ENCODE assay signal across 7 mouse cellular contexts in the genomic region with DNA sequence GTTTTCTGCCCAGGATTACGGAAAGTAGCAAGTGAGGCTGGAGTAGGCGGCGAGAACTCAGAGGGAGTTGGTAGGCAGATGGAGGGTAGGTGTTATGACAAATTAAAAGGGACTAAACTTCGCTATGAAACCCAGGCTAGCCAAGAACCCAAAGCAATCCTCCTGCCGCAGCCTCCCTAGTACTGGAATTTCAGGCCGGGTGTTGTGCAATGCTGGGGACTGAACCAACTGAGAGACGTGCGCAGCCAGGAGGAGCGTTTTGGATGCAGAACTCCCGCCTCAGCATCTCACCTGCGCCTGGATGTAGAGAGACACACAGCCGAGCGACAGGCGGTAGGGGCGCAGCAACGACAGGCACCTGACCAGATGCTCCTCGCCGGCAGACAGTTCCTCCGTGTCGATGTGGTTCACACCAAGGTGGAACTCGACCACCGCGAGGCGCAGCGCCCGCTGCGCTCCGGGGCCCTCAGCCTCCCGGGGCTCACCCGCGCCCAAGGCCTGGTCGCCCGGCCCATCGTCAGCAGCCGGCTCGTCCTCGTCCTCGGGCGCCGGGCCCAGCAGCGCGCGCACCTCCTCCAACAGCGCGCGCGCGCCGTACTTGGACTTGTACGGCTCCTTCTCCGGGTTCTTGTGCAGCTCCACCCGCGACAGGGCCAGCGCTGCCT. TPM values are rescaled to one million over a fixed set of nuclear protein-coding genes. Genes with fewer than 3 reads are reported as not detected.
A peak's percentile ranks its signal among the peaks of the same experiment; 100 is the strongest.
DNase-seq lines count a peak whose midpoint lies in the region; ATAC-seq and TF ChIP-seq lines count a peak whose summit lies in the region.

No protein-coding gene starts in this region.

- H3K9ac ChIP-seq in lung, embryonic 14.5 days, result peak overlapping the region; percentile 76
- H3K9ac ChIP-seq in forebrain, postnatal 0 days, result peak overlapping the region; percentile 73
- peak overlapping the region; percentile 85 for H3K9ac ChIP-seq in liver, embryonic 16.5 days (ENCODE audit: low read depth, low read length)

- H3K4me2 ChIP-seq in lung, embryonic 14.5 days, result peak overlapping the region; percentile 94
- peak overlapping the region; percentile 78 for H3K4me2 ChIP-seq in forebrain, postnatal 0 days (ENCODE audit: low read depth)
- H3K4me2 ChIP-seq in liver, embryonic 16.5 days (ENCODE audit: low read depth, low read length), result peak overlapping the region; percentile 92

- TF ChIP-seq CTCF in lung, embryonic 14.5 days (IDR thresholded peaks at IDR 0.05; ENCODE audit: low read depth), result peak; percentile 30; the same call in 1 of the 2 replicates
- peak; percentile 36 for TF ChIP-seq CTCF in forebrain, postnatal 0 days (IDR thresholded peaks at IDR 0.05; ENCODE audit: low read depth)

- 1% methylated on average over 54 of the region's 54 CpGs for WGBS in lung, embryonic 14.5 days
- WGBS in forebrain, postnatal 0 days, result under 1% methylated on average over 50 of the region's 54 CpGs
- 1% methylated on average over 54 of the region's 54 CpGs for WGBS in liver, embryonic 16.5 days (ENCODE audit: insufficient replicate concordance)

- no peaks in the 10 kb centered on the region for H3K9me3 ChIP-seq in lung, embryonic 14.5 days (ENCODE audit: low read depth, low read length)
- H3K9me3 ChIP-seq in forebrain, postnatal 0 days (ENCODE audit: low read length), result no peaks in the 10 kb centered on the region
- H3K9me3 ChIP-seq in liver, embryonic 16.5 days (replicated peaks; ENCODE audit: control insufficient read depth, low read length), result no peaks in the 10 kb centered on the region

- no peaks in the 10 kb centered on the region for H3K27me3 ChIP-seq in lung, embryonic 14.5 days (ENCODE audit: insufficient read depth, low read length)
- H3K27me3 ChIP-seq in forebrain, postnatal 0 days (ENCODE audit: insufficient read depth, low read length), result no peaks in the 10 kb centered on the region
- H3K27me3 ChIP-seq in liver, embryonic 16.5 days (ENCODE audit: control insufficient read depth, insufficient read depth, low read depth, low read length), result no peaks in the 10 kb centered on the region

- ATAC-seq in lung, embryonic 14.5 days (ENCODE audit: insufficient read depth), result peak; percentile 81
- peak; percentile 81 for ATAC-seq in forebrain, postnatal 0 days
- ATAC-seq in liver, embryonic 16.5 days (ENCODE audit: low read depth), result peak; percentile 78

- peaks cover 49% of the 10 kb centered on the region for H3K36me3 ChIP-seq in lung, embryonic 14.5 days (ENCODE audit: insufficient read depth)
- H3K36me3 ChIP-seq in forebrain, postnatal 0 days (ENCODE audit: insufficient read depth), result peaks cover 45% of the 10 kb centered on the region
- peaks cover 23% of the 10 kb centered on the region for H3K36me3 ChIP-seq in liver, embryonic 16.5 days (ENCODE audit: control insufficient read depth, insufficient read depth)

- H3K4me1 ChIP-seq in lung, embryonic 14.5 days (ENCODE audit: insufficient read depth), result peaks cover 9% of the 10 kb centered on the region
- peaks cover 10% of the 10 kb centered on the region for H3K4me1 ChIP-seq in forebrain, postnatal 0 days (ENCODE audit: insufficient read depth)
- peaks cover 10% of the 10 kb centered on the region for H3K4me1 ChIP-seq in liver, embryonic 16.5 days (ENCODE audit: control insufficient read depth, low read depth, low read length)

- no peak for DNase-seq in lung, embryonic 14.5 days
- no peak for DNase-seq in lung, postnatal 14 days
- DNase-seq in brain, adult 2 months (ENCODE audit: low read depth, low spot score), result peak; percentile 67
- no peak for DNase-seq in forebrain, postnatal 0 days
- no peak for DNase-seq in adrenal gland, adult 2 months
- no peak for DNase-seq in thymus, postnatal 14 days

- peak overlapping the region; percentile 74 for H3K4me3 ChIP-seq in lung, embryonic 14.5 days (ENCODE audit: low read depth, low read length)
- peak overlapping the region; percentile 90 for H3K4me3 ChIP-seq in forebrain, postnatal 0 days (ENCODE audit: low read depth, low read length)
- H3K4me3 ChIP-seq in liver, embryonic 16.5 days (ENCODE audit: low read depth, low read length), result peak overlapping the region; percentile 92

- peak overlapping the region; percentile 47; the same call in 1 of the 2 replicates for H3K27ac ChIP-seq in lung, embryonic 14.5 days (ENCODE audit: low read depth)
- H3K27ac ChIP-seq in forebrain, postnatal 0 days (ENCODE audit: low read depth, low read length), result peak overlapping the region; percentile 93
- peak overlapping the region; percentile 75 for H3K27ac ChIP-seq in liver, embryonic 16.5 days (ENCODE audit: low read length)

RNA-seq across cellular contexts. Expression of gene Kif1bp, which starts 0.5 kb away (rescaled TPM):
- polyA plus RNA-seq in lung, embryonic 14.5 days (2014; fragmentation: Nextera tagmentation; extraction: Ambion mirVana), result 41.5 and 42.7 TPM in 2 replicates
- total RNA-seq in forebrain, postnatal 0 days (2014; rRNA removed), result 95.5 and 100 TPM in 2 replicates
- polyA plus RNA-seq in forebrain, postnatal 0 days (2015; fragmentation: Nextera tagmentation; extraction: Ambion mirVana), result 67.8 and 78.9 TPM in 2 replicates
- 8.6 and 9.9 TPM in 2 replicates for polyA plus RNA-seq in liver, embryonic 16.5 days (2015; fragmentation: Nextera tagmentation; extraction: Ambion mirVana)
- total RNA-seq in adrenal gland, adult 2 months (2021), result 10 to 100 TPM; 57.7 to 60.8 TPM
- 64.0 and 74.9 TPM in 2 replicates for polyA plus RNA-seq in adrenal gland, adult 2 months (2012; rRNA removed)

RNA-seq across cellular contexts. Expression of gene Ddx21, which starts 24.3 kb away (rescaled TPM):
- 34.4 and 35.4 TPM in 2 replicates for polyA plus RNA-seq in lung, embryonic 14.5 days (2014; fragmentation: Nextera tagmentation; extraction: Ambion mirVana)
- 24.2 and 30.7 TPM in 2 replicates for total RNA-seq in forebrain, postnatal 0 days (2014; rRNA removed)
- polyA plus RNA-seq in forebrain, postnatal 0 days (2015; fragmentation: Nextera tagmentation; extraction: Ambion mirVana), result 10.4 and 11.1 TPM in 2 replicates
- 9.6 and 10.3 TPM in 2 replicates for polyA plus RNA-seq in liver, embryonic 16.5 days (2015; fragmentation: Nextera tagmentation; extraction: Ambion mirVana)
- total RNA-seq in adrenal gland, adult 2 months (2021), result 10 to 100 TPM; 54.7 to 74.4 TPM
- polyA plus RNA-seq in adrenal gland, adult 2 months (2012; rRNA removed), result 3.4 and 4.7 TPM in 2 replicates

RNA-seq across cellular contexts. Expression of gene Srgn, which starts 50.6 kb away (rescaled TPM):
- 33.8 and 39.4 TPM in 2 replicates for polyA plus RNA-seq in lung, embryonic 14.5 days (2014; fragmentation: Nextera tagmentation; extraction: Ambion mirVana)
- total RNA-seq in forebrain, postnatal 0 days (2014; rRNA removed), result 12.8 and 17.4 TPM in 2 replicates
- 19.8 and 19.9 TPM in 2 replicates for polyA plus RNA-seq in forebrain, postnatal 0 days (2015; fragmentation: Nextera tagmentation; extraction: Ambion mirVana)
- 62.1 and 65.8 TPM in 2 replicates for polyA plus RNA-seq in liver, embryonic 16.5 days (2015; fragmentation: Nextera tagmentation; extraction: Ambion mirVana)
- 10 to 100 TPM; 46.7 to 61.5 TPM for total RNA-seq in adrenal gland, adult 2 months (2021)
- 7.2 and 11.5 TPM in 2 replicates for polyA plus RNA-seq in adrenal gland, adult 2 months (2012; rRNA removed)
